Mouse (Mus musculus) retina, adult 2 months (tissue): Measurements from ENCODE around the gene Helz2.
"Not testable (repeated sequence)": the region's sequence is repeated elsewhere in the genome, so short reads cannot be mapped to it uniquely, and the experiment has no call there.

ENCODE experiments used
- DNase-seq: peaks from one replicate; pipeline ENCODE4 v3.0.0-alpha.2; 2012; ENCODE audit warnings: low read depth, low spot score

The Helz2 gene

GRCm38 (mm10) chr2:181196628-181197300, 45.1 kb downstream of the Helz2 start:
- DNase-seq = no peak

GRCm38 (mm10) chr2:181193044-181193443, 48.8 kb downstream of the Helz2 start:
- no peak for DNase-seq

- DNase-seq = no peak
These were observed 49.9 kb downstream of the Helz2 start for GRCm38 (mm10) chr2:181191936-181192335.

- not testable (repeated sequence) for DNase-seq
These were observed 50.4 kb downstream of the Helz2 start for GRCm38 (mm10) chr2:181191385-181191784.

- DNase-seq = no peak
These were observed 52.5 kb downstream of the Helz2 start for GRCm38 (mm10) chr2:181189321-181189720.

GRCm38 (mm10) chr2:181188681-181189080, 53.1 kb downstream of the Helz2 start:
- no peak for DNase-seq

- DNase-seq = peak; percentile 71
These were observed 54.5 kb downstream of the Helz2 start, which contains the start of gene Ppdpf for GRCm38 (mm10) chr2:181187121-181188000. Gene Ppdpf (plus strand): TSS chr2:181187247.

- peak; percentile 65 for DNase-seq
These were observed 55.2 kb downstream of the Helz2 start for GRCm38 (mm10) chr2:181186635-181187034.

GRCm38 (mm10) chr2:181180898-181181297, 60.9 kb downstream of the Helz2 start:
- DNase-seq = no peak

GRCm38 (mm10) chr2:181178471-181178870, 63.4 kb downstream of the Helz2 start:
- DNase-seq = no peak

GRCm38 (mm10) chr2:181178015-181178414, 63.8 kb downstream of the Helz2 start:
- DNase-seq = no peak
